Mouse (Mus musculus) liver, embryonic 14.5 days (tissue): ENCODE measurements around the gene Prkn.

Experiments
- CTCF ChIP-seq: IDR thresholded peaks from 2 replicates; pipeline ENCODE4 v1.5.1; 2016; ENCODE audit warnings: antibody characterized with exemption, low read depth, control low read depth
- EP300 ChIP-seq: IDR thresholded peaks from 2 replicates; pipeline ENCODE4 v1.6.1; 2016; ENCODE audit warnings: antibody characterized with exemption, low read depth

DNA sequence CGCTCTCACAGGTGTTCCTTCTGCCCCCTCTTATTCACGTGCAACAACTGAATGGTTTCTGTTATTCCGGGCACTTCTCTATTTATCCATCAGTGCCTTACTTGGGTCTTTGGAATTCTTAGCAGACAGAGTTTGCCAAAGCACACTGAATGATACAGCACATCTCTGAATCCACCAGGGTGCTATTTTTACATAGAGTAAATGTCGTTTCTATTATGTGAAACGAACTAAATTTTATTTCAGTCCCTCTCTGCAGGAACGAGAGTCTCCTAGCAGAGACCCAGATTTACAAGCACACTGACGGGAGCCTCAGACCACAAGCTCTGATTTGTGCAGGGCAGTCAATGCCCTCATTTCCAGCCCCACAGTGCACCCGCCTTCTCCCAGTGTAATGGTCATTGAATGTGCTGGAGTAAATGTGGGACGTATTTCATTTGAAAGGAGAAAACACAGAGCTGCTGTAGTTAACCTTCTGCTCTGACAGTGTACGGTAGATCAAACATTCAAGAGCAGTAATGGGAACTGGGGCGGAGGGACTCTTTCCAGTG lies 841.7 kb downstream of the Prkn start:
- TF ChIP-seq CTCF = no peak
- TF ChIP-seq EP300 = no peak
